Mouse (Mus musculus) layer of hippocampus, postnatal 36 days (tissue): ENCODE results near the gene Hacl1. TPM values are rescaled to one million over a fixed set of nuclear protein-coding genes. Genes with fewer than 3 reads are reported as not detected.
A peak's percentile ranks its signal among the peaks of the same experiment; 100 is the strongest.

ENCODE experiments used
- DNase-seq, 2 experiments: peaks; one replicate each; pipeline ENCODE4 v3.0.0; 2022
- total RNA-seq, 2 experiments: library from RNA; stranded (reverse); gene quantifications; 2 replicates each; pipeline ENCODE4 v1.2.3; 2021

Gene Hacl1
- total RNA-seq, 2 experiments from 2014 or later = 6.6 to 9.8 TPM

DNA sequence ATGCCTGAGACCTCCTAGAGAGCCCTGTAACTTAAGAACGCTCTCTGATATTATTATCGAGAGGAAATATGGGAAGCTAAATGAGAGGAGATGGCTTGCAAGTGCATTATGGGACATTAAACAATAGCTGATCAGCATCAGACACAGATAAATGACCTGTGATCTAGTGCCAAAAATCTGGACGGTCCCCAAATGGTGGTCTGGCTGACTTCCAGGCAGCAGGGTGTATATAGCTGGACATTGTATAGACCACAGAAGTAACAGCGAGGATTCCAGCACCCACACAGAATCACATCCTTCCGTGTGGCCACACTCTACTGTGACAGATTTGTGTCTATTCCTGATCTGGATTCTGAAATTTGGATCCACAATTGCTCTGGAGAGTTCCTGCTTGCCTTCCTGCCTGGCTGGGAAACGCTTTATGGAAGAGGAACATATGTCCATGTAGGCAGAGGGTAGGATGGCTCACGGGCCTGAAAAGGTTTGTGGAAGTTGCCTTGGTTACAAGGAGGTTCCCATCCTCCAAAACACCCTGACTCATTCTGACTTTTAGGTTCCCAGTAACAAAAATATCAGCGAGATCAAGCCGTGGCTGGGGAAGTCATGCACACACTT lies 68.4 kb downstream of the Hacl1 start:
- peak; percentile 49 to 56 for DNase-seq

DNA sequence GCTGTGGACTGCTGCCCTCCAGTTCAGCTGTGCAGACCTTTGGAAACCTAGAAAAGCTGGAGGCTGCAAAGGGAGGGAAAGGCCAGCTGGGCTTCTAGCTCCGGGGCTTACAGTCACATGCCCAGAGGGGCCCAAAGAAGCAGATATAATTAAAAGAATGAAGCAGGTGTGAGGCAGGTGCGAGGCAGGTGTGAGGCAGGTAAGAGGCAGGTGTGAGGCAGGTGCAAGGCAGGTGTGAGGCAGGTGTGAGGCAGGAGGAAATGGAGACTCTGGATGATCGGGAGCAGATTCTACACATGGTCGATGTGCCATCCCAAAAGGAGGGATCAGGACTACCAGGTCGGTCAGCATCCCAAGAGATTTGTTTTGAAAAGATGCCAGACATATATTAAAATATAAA lies 69.7 kb downstream of the Hacl1 start:
- no peak for DNase-seq

DNA sequence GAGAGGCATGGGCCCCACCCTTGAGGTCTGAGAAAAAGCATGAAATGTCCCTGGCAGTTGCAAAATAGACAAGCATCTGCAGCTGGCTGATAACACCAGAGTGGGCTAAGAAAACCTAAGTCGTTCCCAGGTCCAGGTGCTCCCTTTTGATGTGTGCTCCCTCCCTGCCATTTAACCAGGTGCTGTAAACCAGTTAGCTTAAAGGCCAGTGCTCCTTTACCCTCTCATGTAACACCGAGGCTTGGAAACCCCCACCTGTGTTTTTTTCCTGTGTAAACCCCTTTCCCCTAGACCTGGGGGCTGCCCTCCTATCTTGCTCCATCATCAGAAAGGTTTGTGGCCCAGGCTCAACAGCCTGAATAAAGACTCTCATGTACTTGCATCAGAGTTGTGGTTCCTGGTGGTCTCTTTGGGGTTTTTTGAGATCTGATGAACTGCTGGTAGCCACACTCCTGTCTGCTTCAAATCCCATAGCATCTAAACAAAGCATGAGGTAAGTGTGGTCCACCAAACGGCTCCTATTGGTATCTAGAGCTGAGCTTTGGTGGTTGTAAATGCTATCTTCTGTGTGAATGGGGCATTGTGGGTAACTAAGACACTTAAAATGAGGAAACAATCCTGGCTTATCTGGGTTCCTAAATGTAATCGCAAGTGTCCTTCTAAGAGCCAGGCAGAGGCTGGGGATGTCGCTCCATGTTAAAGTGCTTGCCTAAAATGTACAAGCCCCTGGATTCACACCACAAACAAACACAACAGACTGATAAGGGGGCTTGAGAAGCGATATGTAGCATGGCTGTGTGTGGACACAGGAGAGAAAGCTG lies 70.7 kb downstream of the Hacl1 start:
- DNase-seq = no peak

- DNase-seq = no peak
Observed at GRCm38 (mm10) chr14:31569151-31569631, 71.9 kb downstream of the Hacl1 start.

DNA sequence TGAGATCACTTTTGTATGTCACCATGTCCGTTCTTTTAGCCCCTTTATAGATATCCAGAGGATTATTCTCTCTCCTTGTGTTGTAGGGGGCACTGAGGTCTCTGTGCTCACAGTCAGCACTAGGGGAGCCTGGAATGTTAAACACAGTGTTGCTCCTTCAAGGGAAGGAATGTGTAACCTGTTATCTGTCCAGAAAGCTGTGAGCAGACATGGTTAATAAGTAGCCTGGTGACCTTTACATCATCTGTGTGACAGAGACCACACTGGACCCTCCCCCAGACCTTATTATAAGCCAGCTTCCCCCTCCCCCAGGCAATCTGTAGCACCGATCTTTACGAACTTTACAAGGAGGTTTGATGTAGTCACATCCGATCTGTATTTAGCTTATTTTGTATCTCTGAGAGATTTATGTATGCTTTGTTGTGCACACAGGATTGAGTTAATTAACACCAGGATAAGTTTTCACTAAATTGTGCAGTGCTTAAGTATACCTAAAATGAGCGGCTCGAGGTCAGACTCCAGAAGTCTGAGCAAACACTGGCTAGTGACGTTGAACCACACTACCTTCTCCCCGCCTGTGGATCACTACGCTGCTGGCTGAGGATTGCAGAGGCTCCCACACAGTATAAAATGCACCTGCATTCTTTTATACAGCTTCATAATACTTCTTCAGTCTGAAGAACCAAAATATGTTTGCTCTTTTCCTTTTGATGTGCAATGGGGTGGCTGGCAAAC lies 75.4 kb downstream of the Hacl1 start:
- DNase-seq = no peak

- no peak for DNase-seq
Observed at GRCm38 (mm10) chr14:31564452-31565179, 76.5 kb downstream of the Hacl1 start.

GRCm38 (mm10) chr14:31560886-31561285 lies 80.2 kb downstream of the Hacl1 start:
- DNase-seq = no peak

GRCm38 (mm10) chr14:31559216-31559615 lies 81.9 kb downstream of the Hacl1 start:
- DNase-seq = no peak

- DNase-seq = no peak
Observed at GRCm38 (mm10) chr14:31557784-31558183, 83.3 kb downstream of the Hacl1 start.

DNA sequence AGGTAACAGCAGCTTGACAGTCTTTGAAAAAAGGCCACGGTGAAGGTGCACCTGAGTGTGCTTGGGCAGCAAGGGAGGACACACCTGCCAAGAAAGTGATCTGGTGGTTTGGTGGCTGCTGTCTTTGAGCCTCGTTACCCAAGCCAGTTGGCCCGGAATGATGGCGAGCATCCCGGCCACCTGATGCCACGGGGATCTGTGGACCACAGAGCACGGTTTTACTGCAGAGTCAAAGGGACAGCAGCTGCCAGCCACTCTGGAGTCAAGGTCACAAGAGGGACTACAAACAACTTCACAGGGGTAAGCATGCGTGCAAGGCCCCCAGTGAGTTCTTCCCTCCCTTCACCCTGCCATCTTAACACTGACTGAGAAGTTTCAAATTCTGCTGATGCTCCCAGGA lies 83.8 kb downstream of the Hacl1 start:
- no peak for DNase-seq

DNA sequence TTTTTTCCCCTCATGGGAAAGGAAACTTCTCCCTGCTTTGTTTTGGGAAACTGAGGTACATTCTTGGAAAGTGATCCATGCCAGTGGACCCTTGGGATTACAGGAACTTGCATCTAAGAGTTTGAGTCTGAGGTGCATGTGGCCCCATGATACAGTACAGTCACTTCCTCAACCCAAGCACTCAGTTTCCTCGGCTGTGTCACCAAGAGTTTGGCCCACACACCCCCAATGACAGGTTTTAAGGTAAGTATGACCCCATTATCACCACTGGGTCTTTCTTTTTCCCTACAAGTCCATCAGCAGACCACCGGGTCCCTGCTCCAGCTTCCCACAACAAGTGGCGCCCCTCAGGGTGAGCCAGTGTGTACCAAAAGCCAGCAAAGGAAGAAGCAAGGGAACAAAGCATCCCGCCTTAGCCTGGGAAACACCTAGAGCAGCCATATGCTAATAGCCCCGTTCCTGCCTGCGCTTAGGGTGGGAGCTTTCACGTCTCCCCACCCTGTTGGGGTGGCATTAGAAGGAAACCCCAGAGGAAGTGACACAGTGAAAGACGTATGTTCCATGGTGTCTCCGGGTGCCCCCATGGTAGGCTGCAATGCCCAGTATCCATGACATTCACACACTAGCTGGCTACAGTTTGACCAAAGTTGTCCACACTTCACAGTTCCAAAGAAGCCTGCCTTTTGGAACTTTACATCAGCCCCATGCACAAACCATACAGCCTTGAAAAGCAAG lies 84.4 kb downstream of the Hacl1 start:
- no peak for DNase-seq

DNA sequence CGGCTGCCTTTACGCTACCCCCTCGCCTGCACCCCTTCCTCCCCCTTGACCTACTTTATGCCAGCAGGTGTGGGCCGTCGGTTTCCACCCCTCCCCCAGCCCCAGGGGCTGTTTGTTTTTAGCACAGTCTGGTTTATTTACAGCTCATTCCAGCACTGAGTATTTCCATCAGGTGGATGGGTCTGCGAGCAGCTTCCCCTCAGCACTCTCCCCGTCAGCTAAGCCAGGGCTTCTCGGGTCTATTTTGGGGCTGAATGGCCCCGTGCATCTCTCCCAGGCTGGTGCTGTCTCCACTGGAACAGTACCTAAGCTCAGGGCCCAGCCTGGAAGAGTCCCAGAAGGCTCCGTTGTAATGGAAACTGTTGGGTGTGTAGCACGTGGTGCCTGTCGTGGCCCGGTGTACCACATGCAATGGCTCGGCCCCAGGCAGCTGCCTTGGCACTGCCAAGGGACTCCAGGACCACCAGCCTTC lies 85.1 kb downstream of the Hacl1 start:
- DNase-seq = no peak

DNA sequence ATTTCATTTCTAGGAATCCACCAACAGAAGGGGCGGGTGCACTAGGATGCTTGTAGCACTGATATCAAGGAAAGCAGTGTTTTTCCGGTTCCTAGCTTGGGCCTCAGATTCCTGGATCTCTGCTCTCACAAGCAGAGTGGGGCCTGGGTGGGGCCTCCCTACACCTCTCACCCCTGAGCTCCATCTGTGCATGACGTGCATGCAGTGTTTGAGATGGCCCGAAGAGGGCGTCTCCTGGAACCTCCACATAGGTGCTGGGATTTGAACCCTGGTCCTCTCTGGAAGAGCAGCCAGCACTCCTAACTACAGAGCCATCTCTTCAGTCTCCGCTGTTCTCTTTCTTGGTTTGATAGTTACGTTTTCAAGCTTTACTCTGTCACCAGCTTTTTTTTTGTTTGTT lies 86.1 kb downstream of the Hacl1 start:
- no peak for DNase-seq

Other genes with a start within 250 kb of the Hacl1 start
- gene Sh3bp5, start 205.2 kb downstream of the Hacl1 start, total RNA-seq = 100 to 1,000 TPM; 157 to 168 TPM
- gene Eaf1, start 146.9 kb downstream of the Hacl1 start, total RNA-seq = 10 to 100 TPM; 14.5 to 16.3 TPM
- 10 to 100 TPM; 25.0 to 29.4 TPM for gene Mettl6, start 146.2 kb downstream of the Hacl1 start, total RNA-seq
- gene Colq, start 49.9 kb downstream of the Hacl1 start, total RNA-seq = under 1 TPM; 0.15 to 0.35 TPM
- not detected for gene Gm49387, start 408 bp downstream of the Hacl1 start, total RNA-seq
- gene Btd, start 258 bp downstream of the Hacl1 start, total RNA-seq = 10 to 100 TPM in 1 of 2 experiments, 1 to 10 TPM in 1; 9.5 to 10.9 TPM
- gene Ankrd28, start 189.4 kb upstream of the Hacl1 start, total RNA-seq = 10 to 100 TPM; 53.5 to 55.2 TPM